Mouse (Mus musculus): ENCODE measurements at regions not wholly inside any gene's neighbourhood (a gene's known extent, or its start where the extent isn't known, plus 50 kb on each side); places are given as distances from the start of the nearest gene placed in this dataset.
"Not testable (repeated sequence)": the region's sequence is repeated elsewhere in the genome, so short reads cannot be mapped to it uniquely, and the experiment has no call there.

DNA sequence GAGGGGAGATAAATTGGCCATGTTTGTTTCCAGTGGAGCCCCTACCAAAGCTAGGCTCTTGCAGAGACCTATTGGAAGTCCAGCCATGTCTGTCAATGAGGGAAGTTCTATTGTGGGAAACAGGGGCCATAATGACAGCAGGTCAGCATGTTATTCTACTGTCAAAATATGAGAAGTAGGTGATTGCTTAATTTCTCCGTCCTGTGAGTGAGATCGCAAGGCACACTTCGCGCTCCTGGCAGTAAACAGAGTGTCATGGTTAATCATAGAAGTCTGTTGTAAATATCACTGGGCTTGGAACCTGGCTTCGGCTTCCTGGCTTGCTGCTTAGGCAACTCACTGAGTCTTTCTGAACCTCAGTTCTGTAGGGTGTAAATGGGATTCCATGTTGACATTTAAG is 72.5 kb upstream of the Ccdc122 start:
- DNase-seq (ENCODE audit: low spot score in 2 of 2), result no peak

DNA sequence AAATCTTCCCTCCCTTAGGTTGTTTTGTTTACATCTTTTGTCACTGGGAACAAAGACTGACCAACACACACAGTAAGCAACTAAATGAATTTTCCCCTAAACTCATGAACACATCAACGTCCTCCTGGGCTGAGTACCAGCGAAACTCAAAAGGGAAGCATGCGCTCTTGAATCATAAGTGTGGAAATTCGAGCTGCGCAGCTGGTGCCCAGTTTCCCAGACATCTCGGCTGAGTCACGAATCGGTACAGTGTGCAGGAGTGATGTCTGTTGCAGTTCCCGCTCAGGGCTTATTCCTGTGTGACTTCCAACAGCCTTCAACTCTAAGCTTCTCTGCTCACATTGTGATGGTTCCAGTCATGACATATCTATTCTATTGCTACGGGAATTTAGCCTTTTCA is 77.7 kb upstream of the Ccdc122 start:
- no peak for DNase-seq (ENCODE audit: low spot score in 2 of 2)

DNA sequence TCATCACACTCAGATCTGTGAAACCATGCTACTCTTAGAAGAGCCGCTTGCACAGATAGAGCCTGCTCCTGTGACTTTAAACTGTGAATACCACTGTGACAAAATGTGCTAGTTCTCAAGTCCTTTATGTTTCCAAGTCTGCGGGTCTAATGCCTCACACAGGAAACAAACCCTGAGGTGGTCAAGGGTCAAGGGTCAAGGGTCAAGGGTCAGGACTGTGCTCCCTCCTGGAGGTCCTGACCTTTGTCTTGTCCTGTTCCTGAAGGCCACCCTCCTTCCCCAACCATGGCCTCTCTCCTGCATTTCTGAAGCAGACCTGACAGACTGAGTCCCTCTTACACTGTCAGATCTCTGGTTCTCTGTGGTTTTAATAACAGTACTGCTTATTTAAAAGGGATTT is 79.4 kb upstream of the Ccdc122 start:
- DNase-seq (ENCODE audit: low spot score in 2 of 2), result no peak

DNA sequence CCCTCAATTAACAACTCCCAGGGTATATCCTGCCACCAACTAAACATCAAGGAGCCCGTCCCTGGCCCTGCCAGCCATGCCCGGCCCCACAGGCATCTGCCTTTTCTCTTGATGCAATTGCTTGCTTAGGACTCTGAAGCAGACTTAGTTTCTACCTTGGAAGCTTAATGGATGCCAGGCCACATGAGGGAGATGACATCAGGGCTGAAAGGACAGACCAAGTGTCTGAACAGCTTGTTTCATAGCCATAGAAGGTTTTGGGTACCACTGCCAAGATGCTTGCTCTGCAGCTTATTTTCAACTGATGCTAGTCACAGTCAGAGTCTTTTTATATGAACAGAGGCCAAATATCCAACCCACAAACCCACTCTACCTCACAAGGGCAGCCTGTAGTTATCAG is 83.4 kb upstream of the Ccdc122 start:
- DNase-seq (ENCODE audit: low spot score in 2 of 2), result no peak

DNA sequence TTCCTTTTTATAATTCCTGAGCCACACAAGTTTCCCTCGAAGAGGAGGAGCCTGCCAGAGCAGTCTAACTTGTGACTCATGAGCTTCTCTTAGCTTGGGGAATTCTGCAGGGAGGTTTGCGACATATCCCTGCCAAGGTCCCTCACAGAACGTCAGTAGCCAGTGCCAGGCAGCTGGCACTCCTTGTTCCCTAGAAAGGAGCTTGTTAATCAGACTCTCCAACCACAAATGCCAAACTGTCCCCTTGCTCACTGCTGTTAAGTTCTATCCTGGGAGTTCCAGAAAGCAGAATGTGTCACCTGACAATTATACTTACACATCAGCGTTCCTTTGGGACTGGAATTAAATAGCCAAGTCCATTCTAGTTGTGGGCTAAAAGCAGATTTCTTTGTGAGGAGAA is 85.1 kb upstream of the Ccdc122 start:
- peak; percentile 43 to 46 for DNase-seq (ENCODE audit: low spot score in 2 of 2)

- no peak for DNase-seq (ENCODE audit: low spot score in 2 of 2)
These were observed 87.2 kb upstream of the Ccdc122 start for GRCm38 (mm10) chr14:76949388-76949787.

- peak; percentile 25 to 37 for DNase-seq (ENCODE audit: low spot score in 2 of 2)
These were observed 87.6 kb upstream of the Ccdc122 start for GRCm38 (mm10) chr14:76948948-76949347.

GRCm38 (mm10) chr14:76948481-76948880 is 88.1 kb upstream of the Ccdc122 start:
- no peak for DNase-seq (ENCODE audit: low spot score in 2 of 2)

DNA sequence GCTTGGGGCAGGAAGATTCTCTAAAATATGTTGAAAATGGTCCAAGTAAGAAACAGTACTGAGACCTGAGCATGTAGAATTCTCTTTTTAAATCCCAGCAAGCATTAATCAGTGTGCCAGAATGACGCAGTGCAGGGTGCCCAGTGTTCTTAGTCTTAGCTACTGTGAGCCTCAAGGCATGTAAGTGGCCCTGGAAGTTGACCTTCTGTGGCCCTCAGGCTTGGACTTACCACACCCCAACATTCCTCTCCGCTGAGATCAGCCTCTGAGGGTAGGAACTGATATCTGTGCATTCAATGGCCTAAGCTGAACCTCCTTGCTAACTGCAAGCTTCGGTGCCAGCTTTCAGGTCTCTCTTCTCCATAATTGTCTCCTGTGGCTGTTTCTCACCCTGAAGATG is 89.4 kb upstream of the Ccdc122 start:
- peak; percentile 39 to 51 for DNase-seq (ENCODE audit: low spot score in 2 of 2)

DNA sequence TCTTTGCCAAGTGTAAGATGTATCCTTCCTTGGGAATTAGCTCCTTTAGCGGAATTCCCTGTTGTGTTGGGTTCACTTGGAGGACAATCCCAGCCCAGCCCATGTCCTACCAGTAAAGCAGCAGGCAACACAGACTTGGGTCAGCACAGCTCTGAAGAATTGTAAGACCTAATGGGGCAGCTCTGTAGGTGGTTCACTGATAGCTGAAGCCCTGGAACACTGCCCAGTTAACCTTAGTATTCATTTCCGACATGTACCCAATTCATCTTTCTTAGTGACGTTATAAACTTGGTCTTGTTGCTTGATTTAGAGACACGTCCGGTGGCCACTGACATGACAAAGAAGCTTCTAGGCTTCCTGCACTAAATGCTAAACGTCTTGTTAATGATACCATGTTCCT is 90.9 kb upstream of the Ccdc122 start:
- DNase-seq (ENCODE audit: low spot score in 2 of 2), result no peak

- DNase-seq (ENCODE audit: low spot score in 2 of 2), result no peak
These were observed 94.9 kb upstream of the Ccdc122 start for GRCm38 (mm10) chr14:76941474-76942212.

DNA sequence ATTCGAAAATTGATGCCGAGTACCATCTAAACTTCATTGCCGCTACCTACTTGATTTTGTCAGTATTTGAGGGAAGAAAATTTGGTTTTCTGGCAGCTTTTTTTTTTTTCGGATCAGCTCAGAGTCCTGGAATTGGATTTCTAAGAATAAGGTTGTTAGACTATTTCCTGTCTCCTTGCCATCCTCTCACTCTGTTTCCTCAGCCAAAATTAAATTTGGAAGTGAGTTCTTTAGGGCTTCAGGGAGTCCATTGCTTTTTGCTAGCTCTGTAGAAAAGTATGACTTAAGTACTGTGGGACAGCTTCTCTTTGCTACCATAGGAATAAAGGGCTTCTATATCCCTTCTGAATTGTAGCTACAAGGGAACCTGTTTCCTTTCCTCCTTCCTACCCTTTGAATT is 96.1 kb upstream of the Ccdc122 start:
- no peak for DNase-seq (ENCODE audit: low spot score in 2 of 2)

DNA sequence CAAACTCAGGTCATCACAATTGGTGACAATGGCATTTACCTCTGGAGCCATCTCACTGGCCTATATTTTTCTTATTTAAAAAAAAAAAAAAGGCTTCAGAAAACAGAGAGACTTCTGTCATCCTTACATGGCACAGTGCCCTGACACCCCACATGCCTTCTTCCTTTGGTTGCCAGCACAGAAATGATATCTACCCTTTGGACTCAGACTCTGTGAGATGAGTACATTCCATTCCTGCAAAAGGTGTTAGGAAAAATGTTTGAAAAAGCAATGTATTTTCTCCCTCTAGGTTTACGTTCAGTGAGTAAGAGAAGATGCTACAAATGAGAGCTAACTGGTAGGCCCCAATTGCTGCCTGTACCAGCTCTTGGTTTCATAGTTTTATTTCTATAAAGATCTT is 99.9 kb upstream of the Ccdc122 start:
- DNase-seq (ENCODE audit: low spot score in 2 of 2), result no peak

DNA sequence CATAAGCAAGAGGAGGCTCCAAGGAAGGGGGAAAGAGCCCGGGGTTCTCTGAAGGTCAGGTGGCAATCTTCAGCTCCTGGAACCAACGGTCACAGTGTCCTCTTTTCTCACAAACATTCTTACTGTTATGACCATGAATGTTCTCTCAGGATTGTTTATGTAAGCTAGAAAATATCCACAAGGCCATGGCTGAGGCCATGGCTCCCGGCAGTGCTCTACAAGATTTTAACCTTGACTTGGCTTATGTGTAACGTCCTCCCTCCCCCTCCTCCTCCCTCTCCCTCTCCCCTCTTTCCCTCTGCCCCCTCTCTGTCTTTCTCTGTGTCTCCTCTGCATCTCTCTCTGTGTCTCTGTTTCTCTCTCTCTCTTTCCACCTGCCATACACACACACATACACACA is 100.5 kb upstream of the Ccdc122 start:
- DNase-seq (ENCODE audit: low spot score in 2 of 2), result not testable (repeated sequence)

DNA sequence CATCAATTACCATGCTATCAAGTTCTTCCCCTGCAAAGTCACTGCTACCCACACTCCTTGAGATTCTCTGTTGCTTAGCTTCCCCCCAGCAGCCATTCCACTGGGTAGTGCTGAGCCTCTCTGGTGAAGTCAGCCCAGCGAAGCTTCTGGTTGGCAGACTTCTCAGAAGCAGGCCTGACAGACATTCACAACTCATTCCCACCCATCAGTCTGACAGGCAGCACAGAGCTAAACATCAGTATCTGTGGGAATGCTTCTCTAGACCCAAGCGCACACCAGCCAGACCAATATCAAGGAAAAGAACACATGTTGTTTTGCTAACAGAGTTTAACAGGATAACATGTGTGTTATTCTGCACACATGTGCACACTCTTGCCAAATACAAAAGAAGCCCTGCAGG is 101.1 kb upstream of the Ccdc122 start:
- no peak for DNase-seq (ENCODE audit: low spot score in 2 of 2)

GRCm38 (mm10) chr14:76932890-76933289 is 103.7 kb upstream of the Ccdc122 start:
- no peak for DNase-seq (ENCODE audit: low spot score in 2 of 2)

- no peak for DNase-seq (ENCODE audit: low spot score in 2 of 2)
These were observed 105.2 kb upstream of the Ccdc122 start for GRCm38 (mm10) chr14:76931398-76931797.

DNA sequence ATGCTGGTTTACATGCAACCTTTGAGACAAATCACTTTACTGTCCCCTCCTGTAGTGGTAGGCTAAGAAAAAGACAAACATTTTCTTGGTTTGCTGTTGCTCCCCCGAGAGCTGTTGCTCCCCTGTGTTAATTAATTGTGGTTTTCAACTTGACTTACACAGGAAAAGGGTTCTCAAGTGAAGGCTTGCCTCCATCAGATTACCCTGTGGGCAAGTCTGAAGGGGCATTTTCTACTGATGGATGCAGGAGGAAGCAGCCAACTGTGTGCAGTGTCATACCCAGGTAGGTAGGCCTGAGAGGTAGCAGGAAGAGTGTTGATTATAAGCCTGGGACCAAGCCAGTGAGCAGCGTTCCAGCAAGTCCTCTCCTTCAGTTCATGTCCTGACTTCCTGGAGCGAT is 107.0 kb upstream of the Ccdc122 start:
- no peak for DNase-seq (ENCODE audit: low spot score in 2 of 2)

DNA sequence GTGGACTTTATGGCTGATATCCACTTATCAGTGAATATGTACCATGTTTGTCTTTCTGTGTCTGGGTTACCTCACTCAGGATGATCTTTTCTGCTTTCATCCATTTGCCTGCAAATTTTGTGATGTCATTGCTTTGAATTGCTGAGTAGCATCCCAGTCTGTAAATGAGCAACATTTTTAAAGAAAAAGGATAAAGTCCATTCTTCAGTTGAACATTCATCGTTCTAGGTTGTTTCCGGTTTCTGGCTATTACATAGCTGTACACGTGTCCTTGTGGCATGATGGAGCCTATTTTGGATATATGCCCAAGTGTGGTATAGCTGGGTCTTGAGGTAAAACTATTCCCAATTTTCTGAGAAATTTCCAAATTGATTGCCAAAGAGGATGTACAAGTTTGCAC is 107.9 kb upstream of the Ccdc122 start:
- DNase-seq (ENCODE audit: low spot score in 2 of 2), result no peak

GRCm38 (mm10) chr14:76927245-76927806 is 109.2 kb upstream of the Ccdc122 start:
- no peak for DNase-seq (ENCODE audit: low spot score in 2 of 2)

DNA sequence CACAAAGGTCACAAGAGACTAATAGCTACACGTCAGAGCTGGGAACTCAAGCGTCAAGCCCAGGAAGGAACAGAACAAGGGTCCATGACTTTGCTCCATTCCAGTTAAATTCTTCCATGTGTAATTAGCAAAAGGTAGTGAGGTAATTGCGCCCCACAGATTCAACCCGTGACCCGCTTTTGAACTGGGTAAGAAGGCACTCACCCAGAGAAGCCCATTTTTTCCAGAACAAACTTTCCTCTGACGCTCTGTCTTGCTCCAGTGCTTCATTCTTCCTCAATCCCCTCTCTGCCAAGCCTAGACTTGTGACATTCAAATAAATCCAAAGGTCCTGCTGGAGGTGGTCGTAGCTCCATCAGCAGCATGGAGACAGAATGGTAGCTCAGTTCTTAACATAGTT is 110.2 kb upstream of the Ccdc122 start:
- DNase-seq (ENCODE audit: low spot score in 2 of 2), result no peak

DNA sequence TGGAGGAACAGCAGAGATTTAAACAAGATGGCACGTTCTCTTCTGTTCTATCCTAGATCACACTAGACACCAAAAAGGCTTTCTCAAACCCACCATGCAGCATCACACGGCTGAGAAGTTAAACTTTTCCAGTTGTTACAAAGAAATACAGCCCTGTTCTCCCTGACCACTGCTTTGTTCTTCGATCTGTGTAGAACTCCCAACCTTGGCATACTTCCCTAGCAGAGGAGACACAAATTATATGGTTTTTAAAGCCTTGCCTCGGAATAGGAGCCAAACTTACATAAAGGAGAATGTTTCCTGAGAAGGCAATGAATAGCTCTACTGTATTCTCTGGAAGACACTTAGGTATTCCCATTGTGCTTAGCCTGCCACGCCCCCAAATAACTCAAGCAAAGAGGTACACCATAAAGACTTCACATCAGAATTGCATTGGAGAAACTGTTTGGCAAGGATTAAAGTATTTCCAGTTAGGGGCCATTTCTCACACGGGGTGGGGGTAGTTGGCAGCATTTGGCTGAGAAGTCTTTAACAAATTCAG is 114.1 kb upstream of the Ccdc122 start:
- no peak for DNase-seq (ENCODE audit: low spot score in 2 of 2)

- no peak for DNase-seq (ENCODE audit: low spot score in 2 of 2)
These were observed 118.5 kb upstream of the Ccdc122 start for GRCm38 (mm10) chr14:76918091-76918490.
